Mouse (Mus musculus) gastrocnemius, postnatal 14 days (tissue): ENCODE results near the gene Jmjd8. TPM values are rescaled to one million over a fixed set of nuclear protein-coding genes. Genes with fewer than 3 reads are reported as not detected.

Experiments
- DNase-seq: peaks from one replicate; pipeline ENCODE4 v3.0.0; 2021; ENCODE audit warnings: mixed read lengths
- intact Hi-C: fragments of 180-260 bp; cut with DNase I; formaldehyde crosslinking; loops from one replicate; pipeline ENCODE4 v1.15.1; 2025; ENCODE audit warnings: low total_unique reads
- total RNA-seq, 2 experiments: library from RNA; stranded (reverse); gene quantifications; 2 replicates each; pipeline ENCODE4 v1.2.3; 2021

Gene Jmjd8
- total RNA-seq, 2 experiments from 2014 or later, result 20.3 to 23.6 TPM

DNA sequence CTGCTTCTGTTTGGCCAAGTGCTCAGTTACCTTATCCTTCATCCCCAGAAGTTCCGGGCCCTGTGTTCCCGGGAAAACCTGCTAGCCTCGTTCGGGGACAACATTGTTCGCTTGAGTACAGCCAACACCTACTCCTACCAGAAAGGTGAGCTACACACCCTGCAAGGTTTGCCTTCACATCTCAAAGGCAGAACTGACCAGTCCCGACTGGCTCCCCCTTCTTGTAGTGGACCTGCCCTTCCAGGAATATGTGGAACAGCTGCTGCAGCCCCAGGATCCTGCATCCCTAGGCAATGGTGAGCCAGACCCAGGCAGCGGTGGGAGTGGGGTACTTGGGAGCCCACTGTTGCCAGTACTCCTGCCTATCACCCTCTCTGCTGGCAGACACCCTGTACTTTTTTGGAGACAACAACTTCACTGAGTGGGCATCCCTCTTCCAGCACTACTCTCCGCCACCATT lies 921 bp downstream of the Jmjd8 start:
- DNase-seq, result no peak
- intact Hi-C loops, result no loop called here

DNA sequence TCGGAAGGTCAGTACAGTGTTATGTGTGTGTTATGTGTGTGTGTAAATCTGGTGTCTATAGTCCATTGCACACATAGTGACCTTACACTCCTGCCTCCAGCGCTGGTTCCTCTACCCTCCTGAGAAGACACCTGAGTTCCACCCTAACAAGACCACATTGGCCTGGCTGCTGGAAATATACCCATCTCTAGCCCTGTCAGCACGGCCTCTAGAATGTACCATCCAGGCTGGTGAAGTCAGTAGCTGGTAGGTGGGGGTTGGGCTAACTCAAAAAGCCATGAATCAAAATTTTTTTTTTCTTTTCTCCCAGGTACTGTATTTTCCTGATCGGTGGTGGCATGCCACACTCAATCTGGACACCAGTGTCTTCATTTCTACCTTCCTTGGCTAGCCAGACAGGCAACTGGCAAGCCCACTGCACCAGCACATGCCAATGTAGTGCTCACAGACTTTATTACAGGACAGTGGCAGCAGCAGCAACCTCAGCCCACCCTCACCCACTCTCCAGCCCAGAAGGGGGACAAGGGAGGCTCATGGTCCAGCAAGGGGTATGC lies 1.6 kb downstream of the Jmjd8 start:
- intact Hi-C loops, result no loop called here
- DNase-seq, result no peak

DNA sequence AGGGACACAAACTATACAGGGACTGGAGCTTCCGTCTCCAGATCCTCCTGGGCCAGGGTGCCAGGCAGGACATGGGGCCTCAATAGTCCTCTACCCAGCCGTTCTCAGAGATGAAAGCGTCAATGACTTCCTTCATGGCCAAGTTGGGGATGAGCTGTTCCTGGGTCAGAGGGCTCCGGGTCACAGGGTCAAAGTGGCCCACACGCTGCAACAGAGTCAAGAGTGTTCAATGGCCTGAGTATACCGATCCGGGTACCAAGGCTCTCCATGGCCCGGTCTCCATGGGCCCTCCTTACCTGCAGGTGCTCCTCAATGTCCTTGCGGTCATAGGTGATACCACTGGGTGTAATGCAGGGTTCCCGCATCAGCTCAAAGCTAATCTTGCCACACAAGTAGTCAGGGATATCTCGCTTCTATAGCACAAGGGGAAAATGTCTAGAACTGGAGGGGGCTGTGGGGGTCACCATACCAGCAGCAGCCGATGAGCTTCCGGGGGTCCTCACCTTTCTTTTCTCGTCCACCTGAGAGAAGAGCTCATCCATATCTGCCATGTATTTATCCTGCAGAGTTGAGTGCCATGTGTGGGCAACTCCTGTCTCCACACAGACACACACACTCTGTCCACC lies 2.3 kb downstream of the Jmjd8 start:
- no peak for DNase-seq
- intact Hi-C loops, result no loop called here

DNA sequence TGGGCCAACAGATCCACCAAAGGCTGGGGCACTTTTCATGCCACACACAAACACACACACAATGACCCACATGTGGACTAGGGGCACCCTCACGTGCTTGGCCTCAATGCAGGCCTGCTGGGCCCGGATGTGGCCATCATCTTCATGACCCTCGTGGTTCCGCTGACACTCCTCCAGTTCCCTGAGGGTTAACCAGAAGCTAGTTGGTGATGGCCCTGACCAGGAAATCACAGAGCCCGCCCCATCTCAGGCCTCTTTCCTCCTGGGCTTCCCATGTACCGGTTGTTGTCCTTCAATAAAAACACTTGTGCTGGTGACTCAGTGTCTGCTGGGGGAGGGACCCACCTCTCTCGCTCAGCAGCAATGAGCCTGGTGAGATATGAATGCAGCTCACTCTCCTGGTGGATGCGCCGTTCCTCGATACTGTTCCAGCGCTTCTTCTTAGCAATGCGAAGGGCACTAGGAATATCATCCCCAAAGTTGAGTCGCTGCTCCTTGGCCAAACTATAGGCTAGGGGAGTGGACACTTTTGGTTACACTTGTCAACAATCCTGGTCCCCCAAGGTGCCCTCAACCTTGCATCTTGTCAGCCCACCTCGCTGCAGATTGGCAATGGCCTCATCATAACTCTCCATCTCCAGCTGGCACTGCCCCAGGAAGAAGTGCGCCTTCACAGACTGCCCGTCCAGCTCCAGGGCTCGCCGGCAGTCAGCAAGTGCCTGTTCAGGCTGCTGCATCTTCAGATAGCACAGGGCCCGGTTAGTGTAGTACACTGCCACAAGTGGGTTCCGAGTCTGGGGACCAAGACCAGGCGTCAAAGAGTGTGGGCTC lies 3.0 kb downstream of the Jmjd8 start:
- intact Hi-C loops, result no loop called here
- DNase-seq, result peak; percentile 55

DNA sequence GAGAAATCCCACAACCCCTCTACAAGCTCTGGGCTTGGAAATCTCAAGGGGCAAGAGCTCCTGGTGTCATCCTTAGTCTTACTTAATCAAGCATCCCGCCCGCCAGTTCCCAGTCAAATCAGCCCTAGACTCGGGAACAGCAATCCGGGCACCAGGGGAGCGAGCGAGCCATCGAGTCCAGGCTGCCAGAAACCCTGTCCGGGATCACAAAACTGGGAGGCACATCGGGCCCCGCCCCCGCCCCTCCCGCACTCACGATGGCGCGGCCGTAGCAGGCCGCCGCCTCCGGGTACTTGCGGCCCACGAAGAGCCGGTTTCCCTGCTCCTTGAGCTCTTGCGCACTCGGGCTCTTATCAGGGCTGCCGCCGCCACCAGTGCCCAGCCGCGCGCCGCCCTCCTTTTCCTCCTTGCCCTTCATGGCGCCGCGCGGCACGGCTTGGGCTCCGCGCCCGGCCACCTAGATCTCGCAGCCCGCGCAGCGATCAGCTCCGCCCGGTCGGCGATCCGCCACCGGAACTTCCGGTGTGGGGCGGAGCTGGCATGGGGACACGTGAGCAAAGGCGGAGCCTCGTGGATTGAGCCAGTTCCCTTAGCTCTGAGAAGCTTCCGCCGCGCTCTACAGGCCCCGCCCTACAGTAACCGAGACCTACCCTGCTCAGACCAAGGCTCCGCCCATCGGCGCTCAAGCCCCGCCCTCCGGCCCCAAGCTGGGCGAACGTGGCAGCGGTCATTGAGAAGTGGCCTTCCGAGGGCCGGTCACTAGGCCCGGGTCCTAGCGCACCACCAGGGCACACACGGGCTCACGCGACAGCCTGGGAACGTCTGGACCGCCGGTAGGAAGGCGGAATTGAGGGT lies 4.0 kb downstream of the Jmjd8 start:
- intact Hi-C loops, result no loop called here
- peak; percentile 100 for DNase-seq

DNA sequence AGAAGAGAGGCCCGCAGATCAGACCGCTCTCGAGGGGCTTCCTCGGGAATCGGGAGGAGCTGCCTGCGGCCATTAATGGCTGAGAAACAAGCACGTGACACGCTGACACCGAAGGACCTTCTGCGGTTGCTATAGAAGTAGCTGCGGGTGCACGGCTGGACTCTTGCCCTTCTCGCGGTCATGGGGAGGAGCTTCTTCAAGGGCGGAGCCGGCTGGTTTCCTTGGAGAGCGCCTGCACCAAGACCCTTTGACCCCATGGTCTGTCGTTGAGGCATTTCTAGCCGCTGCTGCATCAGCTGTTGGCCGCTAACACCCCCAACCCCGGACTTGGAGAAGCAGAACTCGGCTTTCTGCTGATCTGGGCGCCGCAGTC lies 4.6 kb downstream of the Jmjd8 start, which contains the start of gene Stub1:
Gene Stub1, minus strand, starts transcription at position 114 of the 373 bp plus-strand sequence.
- peak; percentile 95 for DNase-seq
- intact Hi-C loops, result no loop called here

DNA sequence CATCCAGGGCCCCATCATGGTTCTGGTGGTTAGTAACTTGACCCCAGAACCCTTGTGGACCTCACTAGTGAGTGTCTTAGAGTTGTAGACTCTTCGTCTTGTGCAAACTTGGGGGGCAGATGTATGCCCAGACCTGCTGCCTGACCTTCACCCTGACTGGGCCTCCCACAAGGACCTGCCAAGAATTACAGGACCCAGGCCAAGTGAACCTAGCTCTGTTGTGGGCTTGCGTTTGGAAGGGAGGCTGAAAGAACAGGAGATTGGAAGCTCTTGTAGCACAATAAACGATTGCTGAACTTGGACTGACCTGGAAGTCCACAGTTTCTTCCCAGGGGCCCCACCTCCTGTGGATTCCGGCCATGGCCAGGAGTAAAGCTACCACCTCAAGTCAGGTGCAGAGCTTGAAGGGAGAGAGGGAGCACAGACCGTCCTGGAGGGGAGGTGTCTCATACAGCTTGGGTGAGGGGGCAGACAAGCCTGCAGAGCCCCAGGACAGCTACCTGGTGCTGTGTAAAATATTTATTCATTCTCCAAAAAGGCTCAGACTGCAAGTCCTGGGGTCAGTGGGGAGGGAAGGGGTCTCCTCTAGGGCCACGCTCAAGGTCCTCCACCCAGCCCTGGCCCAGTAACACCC lies 5.4 kb downstream of the Jmjd8 start:
- intact Hi-C loops, result no loop called here
- no peak for DNase-seq

DNA sequence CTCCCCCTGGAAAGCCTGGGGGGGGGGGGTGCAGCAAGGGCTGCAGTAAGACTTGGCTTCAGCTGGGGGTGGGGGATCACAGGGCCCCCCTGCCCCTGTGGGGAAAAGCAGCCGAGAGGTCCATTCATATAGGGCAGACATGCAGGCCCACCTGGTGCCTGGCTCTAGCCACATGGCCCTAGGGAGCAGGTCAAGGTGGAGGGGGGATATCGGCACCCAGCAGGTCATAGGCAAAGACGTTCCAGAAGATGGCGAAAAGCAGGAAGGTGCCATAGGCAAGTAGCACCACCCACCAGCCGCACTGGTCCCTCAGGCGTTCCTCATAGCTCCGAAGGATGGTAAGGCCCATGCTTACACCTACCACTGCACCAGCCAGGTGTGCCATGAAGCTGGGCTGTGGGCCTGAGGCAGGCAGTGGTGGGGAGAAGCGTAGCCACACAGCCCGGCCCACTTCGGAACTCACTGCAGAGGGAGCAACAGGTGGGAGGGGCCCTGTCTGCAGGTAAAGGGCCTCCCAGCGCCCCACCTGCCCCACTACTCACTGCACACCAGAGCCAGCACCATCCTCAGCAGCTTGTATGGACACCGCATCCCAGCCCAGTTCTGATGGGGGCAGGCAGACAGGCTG lies 6.0 kb downstream of the Jmjd8 start:
- intact Hi-C loops, result no loop called here
- DNase-seq, result no peak

DNA sequence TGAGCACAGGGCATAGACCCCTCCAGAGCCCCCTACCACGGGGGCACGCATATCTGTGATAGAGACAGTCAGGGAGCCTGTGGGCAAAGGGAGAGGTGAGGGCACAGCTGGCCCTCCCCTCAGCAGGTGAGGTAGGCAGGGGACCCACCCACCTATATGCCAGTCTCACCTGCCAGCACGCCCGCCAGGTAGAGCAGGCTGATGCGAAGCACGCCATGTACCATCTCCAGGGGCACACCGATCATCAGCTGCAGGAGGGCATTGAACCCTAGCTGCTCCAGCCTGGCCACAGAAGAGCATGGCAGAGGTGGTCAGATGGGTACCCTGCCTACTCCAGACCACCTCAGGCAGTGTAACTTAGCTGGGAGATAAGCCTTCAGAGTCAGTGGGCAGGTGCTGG lies 6.6 kb downstream of the Jmjd8 start:
- intact Hi-C loops, result no loop called here
- no peak for DNase-seq

DNA sequence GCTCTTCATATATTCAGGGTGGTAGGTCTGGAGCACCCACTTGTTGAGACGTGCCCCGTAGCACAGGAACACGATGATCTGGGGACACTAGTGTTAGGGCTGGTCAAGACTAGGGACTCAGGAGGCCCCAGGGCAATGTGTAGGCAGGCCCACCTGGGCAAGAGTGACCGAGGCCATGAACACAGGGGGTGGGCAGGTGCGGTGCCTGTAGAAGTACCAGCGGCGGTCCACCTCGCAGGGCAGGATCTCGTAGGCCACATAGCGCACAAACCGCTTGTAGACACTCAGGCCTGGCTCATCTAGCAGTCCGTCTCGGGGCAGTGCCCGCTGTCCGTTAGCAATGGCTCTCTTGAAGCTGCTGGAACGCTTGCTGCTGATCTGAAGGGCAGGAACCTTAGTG lies 7.1 kb downstream of the Jmjd8 start:
- intact Hi-C loops, result no loop called here
- DNase-seq, result no peak

DNA sequence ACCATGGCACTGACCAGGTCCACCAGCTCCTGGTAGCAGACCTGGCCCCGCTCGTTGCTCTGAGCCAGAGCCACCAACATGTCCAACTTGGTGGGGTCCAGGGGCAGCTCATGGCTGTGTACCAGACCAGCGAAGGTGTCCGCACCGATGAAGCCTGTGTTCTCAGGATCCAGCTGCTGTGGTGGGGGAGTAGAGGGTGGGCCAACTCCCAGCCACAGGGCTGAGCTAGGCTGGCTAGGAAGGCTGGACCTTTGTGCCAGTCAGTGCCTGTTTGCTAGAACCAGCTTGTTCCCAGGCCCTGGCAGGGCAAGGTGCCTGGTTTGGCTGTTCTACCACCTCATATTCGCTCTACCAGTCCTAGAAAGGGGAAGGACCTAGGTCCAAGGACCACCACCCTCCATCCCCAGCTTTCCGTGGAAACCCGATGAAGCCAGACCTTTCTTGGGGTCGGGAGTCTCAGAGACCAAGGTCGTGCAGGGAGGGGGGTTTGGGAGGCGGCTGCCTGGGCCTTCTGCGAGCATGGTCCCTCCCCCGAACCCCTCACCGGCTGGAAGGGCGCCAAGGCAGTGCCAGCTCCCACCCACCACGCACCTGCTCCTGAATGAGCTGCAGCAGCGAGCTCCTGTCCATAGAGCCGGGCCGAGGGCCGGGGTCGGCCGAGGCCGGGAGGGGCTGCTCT lies 7.9 kb downstream of the Jmjd8 start:
- intact Hi-C loops, result no loop called here
- DNase-seq, result no peak

DNA sequence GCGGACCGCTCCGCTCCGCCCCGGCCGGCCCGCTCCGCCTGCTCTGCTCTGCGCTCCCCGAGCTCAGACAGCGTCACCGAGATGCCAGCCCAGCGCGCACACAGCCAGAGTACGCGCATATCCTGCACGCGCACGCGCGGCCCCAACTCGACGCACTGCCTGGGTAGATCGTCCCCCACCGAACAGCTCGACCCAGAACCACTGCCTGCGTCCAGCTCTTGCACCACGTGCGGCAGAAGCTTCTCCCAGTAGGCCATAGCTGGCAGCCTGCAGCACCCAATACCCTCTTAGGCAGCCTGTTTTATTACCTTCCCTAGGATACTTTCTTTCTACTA lies 8.4 kb downstream of the Jmjd8 start, which contains the start of gene Rhbdl1:
Gene Rhbdl1, minus strand, starts transcription at position 220 of the 335 bp plus-strand sequence.
- peak; percentile 78 for DNase-seq
- intact Hi-C loops, result no loop called here

DNA sequence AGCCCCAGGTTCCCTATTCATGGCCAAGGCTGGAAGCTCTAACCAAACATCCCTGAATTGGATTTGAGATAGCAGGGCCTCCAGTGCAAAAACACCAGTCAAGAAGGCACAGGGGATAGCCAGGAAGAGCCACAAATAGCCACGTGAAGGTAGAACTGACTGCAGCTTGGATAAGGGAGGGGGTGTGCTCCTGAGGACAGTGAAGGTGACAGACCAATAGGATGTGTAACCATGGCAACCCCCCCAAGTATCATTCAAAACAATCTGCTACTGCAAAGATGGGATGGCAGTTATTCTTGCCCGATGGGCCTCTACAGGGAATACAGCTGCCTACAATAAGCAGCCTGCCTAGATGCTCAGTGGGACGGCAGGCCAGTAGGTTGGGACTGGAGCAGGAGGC lies 8.9 kb downstream of the Jmjd8 start:
- intact Hi-C loops, result no loop called here
- DNase-seq, result no peak

DNA sequence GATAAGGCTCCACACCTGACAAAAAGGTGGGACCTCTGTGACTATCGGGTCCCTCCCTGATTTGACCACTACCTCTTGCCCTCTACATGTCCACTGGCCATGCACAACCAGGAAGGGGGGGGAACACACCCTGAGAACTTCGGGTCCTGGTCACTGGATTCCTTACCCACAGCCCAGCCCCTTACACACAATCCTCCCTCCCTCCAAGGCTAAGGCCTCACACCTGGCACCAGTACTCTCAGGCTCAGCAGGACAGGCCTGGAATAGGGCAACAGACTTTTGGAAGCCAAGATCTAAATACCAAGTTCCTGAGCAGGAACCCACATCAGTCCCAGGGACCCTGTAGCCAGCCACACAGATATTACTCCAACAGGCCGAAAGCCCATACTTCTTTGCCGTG lies 10.2 kb downstream of the Jmjd8 start:
- DNase-seq, result no peak
- intact Hi-C loops, result no loop called here

DNA sequence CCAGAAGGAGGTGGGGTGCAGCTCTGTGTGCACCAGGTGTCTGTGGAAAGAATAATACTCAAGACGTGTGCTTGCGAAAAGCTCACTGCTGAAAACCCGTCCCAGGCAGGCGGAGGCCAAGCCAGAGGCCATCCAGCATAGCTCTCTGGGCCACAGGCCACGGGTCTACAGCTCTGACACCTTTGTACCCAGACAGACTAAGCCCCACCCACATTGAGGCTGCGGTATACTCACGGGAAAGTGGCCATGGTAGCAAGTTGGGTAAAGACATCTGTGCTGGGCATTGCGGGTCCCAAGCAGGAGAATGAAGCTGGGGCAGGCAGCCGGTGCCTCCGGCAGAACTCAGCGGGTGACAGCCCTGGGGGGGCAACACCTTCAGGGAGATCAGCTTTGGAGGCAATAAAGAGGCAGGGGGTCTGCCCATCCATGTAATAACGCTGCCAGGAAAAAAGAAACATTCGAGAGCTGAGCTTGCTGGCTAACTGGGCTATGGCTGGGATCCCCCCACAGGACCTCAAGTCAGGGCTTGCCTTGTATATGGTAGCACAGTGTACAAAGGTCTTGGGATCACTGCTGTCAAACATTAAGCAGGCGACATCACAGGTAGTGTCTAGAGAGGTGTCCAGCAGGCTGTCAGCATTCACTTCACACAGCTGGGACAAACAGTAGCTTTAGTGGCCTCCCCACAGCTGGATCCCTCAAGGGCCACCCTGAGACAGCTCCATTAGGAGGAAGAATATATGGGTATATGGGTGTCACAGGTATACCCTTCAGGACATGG lies 11.0 kb downstream of the Jmjd8 start:
- DNase-seq, result no peak
- intact Hi-C loops, result no loop called here

DNA sequence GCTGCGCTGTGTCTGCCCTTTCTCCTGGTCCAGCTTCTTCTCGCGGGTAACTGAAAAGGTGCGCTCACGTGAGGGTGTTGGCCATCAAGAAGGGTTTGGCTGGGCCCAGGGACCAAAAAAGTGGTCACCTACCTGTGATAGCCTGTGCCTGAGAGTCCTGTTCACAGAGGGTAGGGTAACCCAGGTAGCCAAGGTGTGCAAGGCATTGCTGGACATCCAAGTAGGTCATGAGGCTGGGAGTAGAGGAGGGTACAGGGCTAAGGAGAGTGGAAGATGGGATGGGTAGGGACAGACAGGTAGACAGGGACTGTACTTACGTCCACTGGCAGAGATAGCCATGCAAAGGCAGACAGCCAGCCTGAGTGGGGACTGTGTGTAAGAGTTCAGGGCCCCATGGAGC lies 11.9 kb downstream of the Jmjd8 start:
- DNase-seq, result no peak

DNA sequence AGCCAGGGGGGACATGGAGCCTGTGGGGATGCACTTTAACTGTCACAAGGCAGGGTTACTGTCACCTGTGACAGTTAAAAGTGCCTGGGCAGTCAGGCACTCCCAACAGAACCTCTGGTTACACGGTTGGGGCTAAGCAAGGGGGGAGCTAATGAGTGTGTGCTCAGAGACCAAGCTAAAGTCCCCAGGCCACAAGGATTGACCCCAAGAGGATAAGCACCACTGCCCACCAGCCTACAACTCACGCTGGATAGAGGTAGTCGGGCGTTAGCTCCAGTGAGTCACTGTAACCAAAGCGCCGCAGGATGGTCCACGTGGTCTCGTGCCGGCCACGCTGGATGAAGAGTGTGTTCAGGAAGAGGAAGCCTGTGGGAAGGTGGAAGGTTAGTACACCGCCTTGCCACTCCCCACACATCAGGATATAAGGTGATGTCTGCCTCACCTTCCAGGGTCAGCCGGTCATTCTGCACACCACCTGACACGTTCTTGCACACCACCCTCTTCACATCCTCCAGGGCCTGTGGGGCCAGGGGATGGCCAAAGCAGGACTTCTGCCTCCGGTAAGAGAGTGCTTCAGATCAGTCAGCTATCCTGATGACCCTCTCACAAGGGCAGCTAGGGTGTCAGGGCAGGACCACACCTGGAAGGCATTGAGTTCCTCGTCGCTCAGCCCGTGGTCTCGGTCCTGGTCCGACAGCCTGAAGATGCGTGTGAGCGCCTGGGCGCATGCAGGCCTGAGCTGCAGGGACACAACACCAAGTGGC lies 12.6 kb downstream of the Jmjd8 start, which contains the start of gene Gm20683:
Gene Gm20683, minus strand, starts transcription at position 647 of the 764 bp plus-strand sequence.
- no peak for DNase-seq

More for the DNA sequence above, 11.9 kb downstream of the Jmjd8 start:
- intact Hi-C loops, result no loop called here

More for the DNA sequence above, 12.6 kb downstream of the Jmjd8 start, which contains the start of gene Gm20683:
- intact Hi-C loops, result no loop called here
